Mouse (Mus musculus) G1E (cell line): ENCODE results near the gene Cdk6.

Experiments used
- CTCF ChIP-seq: IDR thresholded peaks from 2 replicates; pipeline ENCODE4 v1.5.1; 2012; ENCODE audit warnings: low read depth, low read length, inconsistent platforms, mixed read lengths
- GATA1 ChIP-seq: IDR thresholded peaks from 2 replicates; pipeline ENCODE4 v1.6.1; 2012; ENCODE audit warnings: borderline replicate concordance, low read length, inconsistent platforms, mixed read lengths

DNA sequence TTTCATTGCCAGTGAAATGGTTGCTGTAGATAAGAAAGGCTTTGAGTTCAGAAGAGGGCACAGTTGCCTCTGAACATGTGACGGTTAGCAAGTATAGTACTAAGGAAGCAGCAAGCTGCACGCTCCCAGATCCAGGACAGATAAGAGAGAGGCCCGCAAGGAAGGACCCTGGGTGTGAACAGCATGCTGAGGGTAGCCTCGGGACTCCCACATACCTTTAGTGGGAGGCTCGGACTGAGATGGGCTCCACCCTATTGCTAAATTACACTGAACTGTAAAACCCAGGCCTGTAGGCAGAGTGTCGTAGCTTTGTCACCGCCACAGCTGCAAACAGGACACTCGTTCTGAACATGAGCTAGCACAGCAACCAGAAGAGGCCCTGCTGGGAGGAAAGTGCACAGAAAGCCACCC is 173.6 kb downstream of the Cdk6 start:
- TF ChIP-seq CTCF (no peak), GATA1 (no peak)
